Mouse (Mus musculus) forebrain, embryonic 10.5 days (tissue): ENCODE data around the gene Usp3. TPM values are rescaled to one million over a fixed set of nuclear protein-coding genes. Genes with fewer than 3 reads are reported as not detected.

Experiments
- DNase-seq: peaks from one replicate; pipeline ENCODE4 v3.0.0-alpha.2; 2017; ENCODE audit warnings: low spot score; ENCODE audit errors: extremely low spot score
- H3K27ac ChIP-seq: fragments of 300-500 bp; sonication (generic); 2 replicates; pipeline ENCODE4 v1.5.1; 2016; ENCODE audit warnings: mild to moderate bottlenecking
- H3K27me3 ChIP-seq: fragments of 300-500 bp; sonication (generic); 2 replicates; pipeline ENCODE4 v1.6.1; 2016; ENCODE audit warnings: mild to moderate bottlenecking; ENCODE audit not compliant: poor library complexity, severe bottlenecking
- H3K36me3 ChIP-seq: fragments of 300-500 bp; sonication (generic); replicated peaks from 2 replicates; pipeline ENCODE4 v1.6.1; 2016; ENCODE audit warnings: mild to moderate bottlenecking, moderate library complexity
- H3K4me1 ChIP-seq: fragments of 300-500 bp; sonication (generic); 2 replicates; pipeline ENCODE4 v1.6.1; 2016
- H3K4me3 ChIP-seq: fragments of 300-500 bp; sonication (generic); 2 replicates; pipeline ENCODE4 v1.5.1; 2016; ENCODE audit warnings: mild to moderate bottlenecking, moderate library complexity
- H3K9me3 ChIP-seq: fragments of 300-500 bp; sonication (generic); 2 replicates; pipeline ENCODE4 v1.6.1; 2016; ENCODE audit warnings: mild to moderate bottlenecking, moderate library complexity
- WGBS: fragments of 180-500 bp; shearing (Covaris S2); methylation state at CpG from one replicate; pipeline ENCODE4 v1.1.7; 2016; 5-methylcytosine and 5-hydroxymethylcytosine counted together
- polyA plus RNA-seq: library from polyadenylated mRNA; unstranded; fragments of >200 nt; fragmentation: Nextera tagmentation; extraction: Ambion mirVana; gene quantifications from 2 replicates; pipeline ENCODE4 v1.2.1, GENCODE M21; 2016

Gene Usp3
- polyA plus RNA-seq, 1 experiment from 2014 or later, result 101 TPM

- no peak for DNase-seq
- 80% methylated on average over 9 of the region's 9 CpGs for WGBS
- H3K36me3 ChIP-seq, result no peaks in the 10 kb centered on the region
These were observed 22.2 kb upstream of the Usp3 start for GRCm38 (mm10) chr9:66615141-66615540.

GRCm38 (mm10) chr9:66614547-66614946 lies 21.6 kb upstream of the Usp3 start:
- no peaks in the 10 kb centered on the region for H3K9me3 ChIP-seq
- H3K27ac ChIP-seq, result no peak overlapping the region
- peaks cover 10% of the 10 kb centered on the region for H3K4me1 ChIP-seq
- no peaks in the 10 kb centered on the region for H3K36me3 ChIP-seq
- no peaks in the 10 kb centered on the region for H3K27me3 ChIP-seq
- WGBS, result 72% methylated on average over 7 of the region's 7 CpGs
- no peak overlapping the region for H3K4me3 ChIP-seq
- DNase-seq, result no peak

More at GRCm38 (mm10) chr9:66615141-66615540, 22.2 kb upstream of the Usp3 start:
- Histone ChIP-seq H3K4me3 (no peak overlapping the region), H3K9me3 (no peaks in the 10 kb centered on the region), H3K27ac (no peak overlapping the region), H3K4me1 (peaks cover 15% of the 10 kb centered on the region), H3K27me3 (no peaks in the 10 kb centered on the region)

GRCm38 (mm10) chr9:66613667-66614066 lies 20.7 kb upstream of the Usp3 start:
- Histone ChIP-seq H3K4me1 (peaks cover 10% of the 10 kb centered on the region), H3K27me3 (no peaks in the 10 kb centered on the region), H3K27ac (no peak overlapping the region), H3K9me3 (no peaks in the 10 kb centered on the region), H3K36me3 (no peaks in the 10 kb centered on the region), H3K4me3 (no peak overlapping the region)
- no peak for DNase-seq
- 89% methylated on average over 7 of the region's 7 CpGs for WGBS

DNA sequence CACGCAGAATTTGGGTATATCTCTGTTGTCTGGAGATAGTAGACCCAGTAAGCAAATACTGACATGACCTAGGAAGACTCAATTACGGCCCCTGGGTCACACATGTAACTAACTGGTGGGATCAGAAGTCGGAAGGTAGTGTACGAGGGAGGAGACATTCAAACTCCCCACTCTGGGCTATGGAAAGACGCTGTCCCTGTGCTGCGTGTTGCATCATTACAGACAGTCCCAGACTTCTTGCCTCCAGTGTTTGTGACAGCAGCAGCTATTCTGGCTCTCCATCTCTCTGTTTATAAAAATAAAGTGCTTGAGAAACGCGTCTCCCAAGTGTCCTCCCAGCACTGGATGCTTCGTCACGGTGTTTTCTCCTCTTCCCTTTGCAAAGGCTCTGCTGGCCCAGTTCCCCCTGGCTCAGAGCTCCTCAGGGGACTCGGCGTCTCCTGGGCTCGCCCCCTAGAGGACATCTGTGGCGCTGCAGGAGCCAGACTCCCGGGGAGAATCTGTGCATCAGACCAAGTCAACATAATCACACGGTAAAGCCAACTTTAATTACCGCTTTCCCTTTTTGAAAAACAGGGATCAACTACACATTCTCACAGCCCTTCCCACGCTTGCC lies 18.6 kb upstream of the Usp3 start:
- H3K9me3 ChIP-seq, result no peaks in the 10 kb centered on the region
- no peaks in the 10 kb centered on the region for H3K36me3 ChIP-seq
- peak; percentile 84 for DNase-seq
- H3K27me3 ChIP-seq, result no peaks in the 10 kb centered on the region
- WGBS, result 20% methylated on average over 18 of the region's 18 CpGs
- H3K4me3 ChIP-seq, result peak overlapping the region; percentile 30
- 0 out of 2 replicates have a peak overlapping the region, but pooled peaks have one; percentile 35 for H3K27ac ChIP-seq
- H3K4me1 ChIP-seq, result peaks cover 10% of the 10 kb centered on the region

- no peaks in the 10 kb centered on the region for H3K36me3 ChIP-seq
- WGBS, result 84% methylated on average over 5 of the region's 5 CpGs
- H3K4me3 ChIP-seq, result no peak overlapping the region
- peaks cover 13% of the 10 kb centered on the region for H3K4me1 ChIP-seq
- H3K9me3 ChIP-seq, result no peaks in the 10 kb centered on the region
- H3K27ac ChIP-seq, result no peak overlapping the region
- DNase-seq, result no peak
- 0 out of 2 replicates have a peak, but pooled peaks cover 3% of the 10 kb centered on the region for H3K27me3 ChIP-seq
These were observed 15.9 kb upstream of the Usp3 start for GRCm38 (mm10) chr9:66608817-66609345.

GRCm38 (mm10) chr9:66606851-66607250 lies 13.9 kb upstream of the Usp3 start:
- Histone ChIP-seq H3K9me3 (no peaks in the 10 kb centered on the region), H3K4me3 (no peak overlapping the region), H3K4me1 (peaks cover 10% of the 10 kb centered on the region), H3K27me3 (0 out of 2 replicates have a peak, but pooled peaks cover 3% of the 10 kb centered on the region), H3K36me3 (no peaks in the 10 kb centered on the region), H3K27ac (no peak overlapping the region)
- DNase-seq, result no peak
- 72% methylated on average over 12 of the region's 12 CpGs for WGBS

DNA sequence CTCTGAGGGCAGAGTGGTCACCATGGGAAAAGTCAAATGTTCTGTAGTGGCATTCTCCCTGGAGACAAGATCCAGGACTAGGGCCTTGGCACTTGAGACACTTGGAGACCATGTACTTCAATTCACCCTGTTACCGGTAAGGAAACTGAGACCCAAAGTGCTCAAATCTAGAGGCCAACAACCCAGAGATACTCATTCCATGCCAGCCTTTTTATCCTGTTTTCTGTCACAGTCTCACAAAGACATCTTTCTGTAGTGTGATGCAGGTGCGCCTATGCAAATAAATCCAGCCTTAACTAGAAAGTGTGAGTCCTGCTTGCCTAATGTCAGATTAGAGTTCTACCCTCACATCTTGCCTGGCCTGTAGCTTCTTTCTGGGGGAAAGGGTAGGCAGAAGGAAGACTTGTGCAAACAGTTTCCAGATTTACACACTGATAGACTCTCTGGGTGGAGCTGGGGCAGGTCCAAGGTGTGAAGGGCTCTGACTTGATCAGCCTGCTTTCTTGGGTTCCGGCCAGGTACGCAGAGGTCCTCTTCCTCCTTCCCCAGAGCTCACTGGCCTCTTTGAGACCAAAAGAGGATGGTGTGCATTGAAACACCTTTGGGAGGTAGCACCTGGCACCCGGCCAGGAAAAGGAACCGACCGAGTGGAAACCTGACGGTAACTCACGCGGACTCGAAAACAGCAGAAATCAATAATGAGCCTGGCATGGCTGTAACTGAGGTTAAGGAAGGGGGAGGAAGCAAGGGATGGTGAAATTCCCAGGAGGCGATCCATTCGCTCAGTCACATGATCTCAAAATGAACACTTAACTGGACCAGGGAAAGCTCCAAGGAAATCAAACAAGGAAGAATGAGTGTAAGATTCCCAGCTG lies 13.2 kb upstream of the Usp3 start:
- no peak for DNase-seq

DNA sequence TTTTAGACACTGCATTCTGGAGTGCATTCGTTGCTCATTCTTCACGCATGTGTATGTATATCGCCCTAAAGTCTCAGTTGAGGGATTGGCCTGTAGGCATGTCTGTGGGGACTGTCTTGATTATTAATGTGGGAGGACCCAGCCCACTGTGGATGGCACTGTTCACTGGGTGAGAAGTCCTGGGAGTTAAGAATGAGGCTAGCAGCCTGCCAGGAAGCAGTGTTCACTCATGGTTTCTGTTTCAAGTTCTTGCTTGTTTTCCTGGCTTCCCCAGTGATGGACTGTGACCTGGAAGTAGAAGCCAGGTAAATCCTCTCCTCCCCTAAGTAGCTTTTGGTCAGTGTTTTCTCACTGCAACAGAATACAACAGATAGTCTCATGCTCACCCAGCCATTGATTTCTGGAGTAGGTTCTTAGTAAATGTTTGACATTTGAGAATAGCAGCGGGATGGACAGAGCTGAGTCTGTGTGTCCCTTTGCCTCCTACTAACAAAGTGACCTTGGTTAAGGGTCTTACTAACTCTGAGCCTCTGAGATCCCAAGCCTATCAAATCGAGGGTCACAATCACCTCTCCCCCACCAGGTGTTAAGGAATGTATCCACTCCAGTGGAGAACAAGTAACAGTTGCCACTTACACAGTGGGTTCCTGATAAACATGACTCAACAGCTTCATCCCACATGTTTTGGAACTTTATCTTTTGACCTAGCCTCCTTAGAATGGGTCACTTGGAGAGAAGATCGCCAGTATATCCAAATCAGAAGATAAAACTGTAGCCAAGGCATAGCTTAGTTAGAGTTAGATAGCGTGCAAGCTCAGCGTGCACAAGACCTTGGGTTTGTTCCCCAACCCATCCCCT lies 11.6 kb upstream of the Usp3 start:
- H3K27me3 ChIP-seq, result 0 out of 2 replicates have a peak, but pooled peaks cover 3% of the 10 kb centered on the region
- no peak overlapping the region for H3K27ac ChIP-seq
- H3K4me1 ChIP-seq, result peaks cover 11% of the 10 kb centered on the region
- H3K9me3 ChIP-seq, result no peaks in the 10 kb centered on the region
- 90% methylated on average over 8 of the region's 8 CpGs for WGBS
- H3K36me3 ChIP-seq, result no peaks in the 10 kb centered on the region
- H3K4me3 ChIP-seq, result no peak overlapping the region
- no peak for DNase-seq

More for the DNA sequence above, 13.2 kb upstream of the Usp3 start:
- Histone ChIP-seq H3K27me3 (0 out of 2 replicates have a peak, but pooled peaks cover 3% of the 10 kb centered on the region), H3K4me1 (0 out of 2 replicates have a peak, but pooled peaks cover 3% of the 10 kb centered on the region), H3K27ac (no peak overlapping the region), H3K36me3 (no peaks in the 10 kb centered on the region), H3K9me3 (no peaks in the 10 kb centered on the region), H3K4me3 (no peak overlapping the region)
- whole genome bisulfite sequencing, result 89% methylated on average over 13 of the region's 13 CpGs

- no peak overlapping the region for H3K4me3 ChIP-seq
- no peak for DNase-seq
These were observed 11.0 kb upstream of the Usp3 start for GRCm38 (mm10) chr9:66603907-66604306.

DNA sequence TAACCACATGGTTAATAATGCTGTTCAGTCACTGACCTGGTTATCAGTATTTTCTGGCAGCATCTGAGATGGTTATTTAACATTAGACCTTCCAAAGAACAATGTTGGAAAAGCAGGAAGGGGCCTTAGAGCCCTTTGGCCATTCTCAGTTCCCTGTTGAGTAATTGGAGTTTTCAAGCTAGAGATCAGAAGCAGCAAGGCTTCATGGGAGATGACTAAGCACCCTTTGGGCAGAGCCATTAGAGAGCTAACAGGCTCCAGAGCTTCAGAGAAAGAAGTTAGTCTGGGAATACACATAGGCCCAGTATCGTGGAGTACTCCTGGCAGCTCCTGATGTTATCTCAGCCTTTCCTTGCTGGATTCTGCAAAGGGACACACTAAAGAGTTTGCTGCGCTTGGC lies 8.1 kb upstream of the Usp3 start:
- H3K4me1 ChIP-seq, result peaks cover 37% of the 10 kb centered on the region
- H3K9me3 ChIP-seq, result no peaks in the 10 kb centered on the region
- H3K4me3 ChIP-seq, result no peak overlapping the region
- no peak overlapping the region for H3K27ac ChIP-seq
- H3K36me3 ChIP-seq, result no peaks in the 10 kb centered on the region
- peaks cover 13% of the 10 kb centered on the region for H3K27me3 ChIP-seq
- 85% methylated on average over 2 of the region's 2 CpGs for WGBS
- DNase-seq, result no peak

More at GRCm38 (mm10) chr9:66603907-66604306, 11.0 kb upstream of the Usp3 start:
- 0 out of 2 replicates have a peak, but pooled peaks cover 3% of the 10 kb centered on the region for H3K27me3 ChIP-seq
- peaks cover 15% of the 10 kb centered on the region for H3K4me1 ChIP-seq
- no peaks in the 10 kb centered on the region for H3K9me3 ChIP-seq
- H3K27ac ChIP-seq, result no peak overlapping the region
- H3K36me3 ChIP-seq, result no peaks in the 10 kb centered on the region
- WGBS, result 95% methylated on average over 1 of the region's 1 CpGs

DNA sequence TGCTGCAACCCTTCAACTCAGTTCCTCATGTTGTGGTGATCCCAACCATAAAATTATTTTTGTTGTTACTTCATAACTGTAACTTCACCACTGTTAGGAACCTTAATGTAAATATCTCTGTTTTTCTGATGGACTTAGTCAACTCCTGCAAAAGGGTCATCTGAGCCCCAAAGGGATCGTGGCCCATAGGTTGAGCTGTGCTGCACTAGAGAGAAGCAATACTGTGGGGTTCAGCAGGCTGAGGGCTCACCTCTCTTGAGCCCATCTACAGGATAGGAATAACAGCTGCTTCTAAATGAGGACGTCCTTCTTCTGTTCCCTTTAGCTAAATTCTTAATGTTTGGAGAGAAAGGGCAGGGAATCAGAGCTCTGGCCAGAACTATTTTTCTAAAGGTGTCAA lies 7.6 kb upstream of the Usp3 start:
- DNase-seq, result no peak
- Histone ChIP-seq H3K4me1 (peaks cover 41% of the 10 kb centered on the region), H3K27me3 (peaks cover 17% of the 10 kb centered on the region), H3K36me3 (no peaks in the 10 kb centered on the region), H3K27ac (no peak overlapping the region), H3K9me3 (no peaks in the 10 kb centered on the region), H3K4me3 (no peak overlapping the region)
- 77% methylated on average over 2 of the region's 2 CpGs for WGBS

GRCm38 (mm10) chr9:66599577-66599976 lies 6.6 kb upstream of the Usp3 start:
- peak overlapping the region; percentile 44; the same call in 1 of the 2 replicates for H3K27ac ChIP-seq
- 8% methylated on average over 4 of the region's 4 CpGs for WGBS
- DNase-seq, result peak; percentile 50

More at GRCm38 (mm10) chr9:66599577-66599976, 6.6 kb upstream of the Usp3 start:
- Histone ChIP-seq H3K4me1 (peaks cover 42% of the 10 kb centered on the region), H3K27me3 (peaks cover 20% of the 10 kb centered on the region), H3K36me3 (no peaks in the 10 kb centered on the region), H3K4me3 (no peak overlapping the region), H3K9me3 (no peaks in the 10 kb centered on the region)
